Mouse (Mus musculus) urinary bladder, postnatal 36 days (tissue): ENCODE measurements around the gene Bcl2.
"Not testable (repeated sequence)": the region's sequence is repeated elsewhere in the genome, so short reads cannot be mapped to it uniquely, and the experiment has no call there.

Source experiments
- DNase-seq, 2 experiments: peaks; one replicate each; pipeline ENCODE4 v3.0.0; 2022; ENCODE audit warnings: low spot score in 2 of 2, mixed read lengths in 1 of 2

Bcl2 gene

GRCm38 (mm10) chr1:106559116-106559605 is 154.9 kb downstream of the Bcl2 start:
- no peak for DNase-seq

- no peak for DNase-seq
Observed at GRCm38 (mm10) chr1:106555498-106556168, 158.4 kb downstream of the Bcl2 start.

GRCm38 (mm10) chr1:106553846-106554802 is 159.9 kb downstream of the Bcl2 start:
- no peak for DNase-seq

GRCm38 (mm10) chr1:106552856-106553255 is 161.2 kb downstream of the Bcl2 start:
- DNase-seq, result no peak

- no peak for DNase-seq
Observed at GRCm38 (mm10) chr1:106550580-106550979, 163.5 kb downstream of the Bcl2 start.

- DNase-seq, result no peak
Observed at GRCm38 (mm10) chr1:106549025-106549424, 165.0 kb downstream of the Bcl2 start.

GRCm38 (mm10) chr1:106544817-106545612 is 169.1 kb downstream of the Bcl2 start:
- DNase-seq, result peak; percentile 46 to 52

- peak; percentile 30 to 35 for DNase-seq
Observed at GRCm38 (mm10) chr1:106542731-106543130, 171.3 kb downstream of the Bcl2 start.

GRCm38 (mm10) chr1:106541851-106542250 is 172.2 kb downstream of the Bcl2 start:
- no peak for DNase-seq

GRCm38 (mm10) chr1:106540130-106540529 is 173.9 kb downstream of the Bcl2 start:
- DNase-seq, result no peak

- DNase-seq, result no peak
Observed at GRCm38 (mm10) chr1:106539029-106539428, 175.0 kb downstream of the Bcl2 start.

GRCm38 (mm10) chr1:106534835-106535234 is 179.2 kb downstream of the Bcl2 start:
- not testable (repeated sequence) for DNase-seq

GRCm38 (mm10) chr1:106529570-106529969 is 184.5 kb downstream of the Bcl2 start:
- DNase-seq, result no peak

- no peak for DNase-seq
Observed at GRCm38 (mm10) chr1:106527537-106527936, 186.5 kb downstream of the Bcl2 start.

- peak; percentile 26 to 78 for DNase-seq
Observed at GRCm38 (mm10) chr1:106526751-106527150, 187.3 kb downstream of the Bcl2 start.

- DNase-seq, result no peak
Observed at GRCm38 (mm10) chr1:106526112-106526511, 188.0 kb downstream of the Bcl2 start.

- DNase-seq, result no peak
Observed at GRCm38 (mm10) chr1:106523741-106524140, 190.3 kb downstream of the Bcl2 start.

- no peak for DNase-seq
Observed at GRCm38 (mm10) chr1:106523009-106523408, 191.1 kb downstream of the Bcl2 start.

- DNase-seq, result no peak
Observed at GRCm38 (mm10) chr1:106517591-106518177, 196.4 kb downstream of the Bcl2 start.

- no peak for DNase-seq
Observed at GRCm38 (mm10) chr1:106517099-106517498, 197.0 kb downstream of the Bcl2 start.

- DNase-seq, result no peak
Observed at GRCm38 (mm10) chr1:106515611-106516010, 198.5 kb downstream of the Bcl2 start.
